18 mouse cellular contexts compared by ENCODE assay signal in genomic region chr6:35265580-35266278, GRCm38 (mm10). TPM values are rescaled to one million over a fixed set of nuclear protein-coding genes. Genes with fewer than 3 reads are reported as not detected.
DNase-seq lines count a peak whose midpoint lies in the region; ATAC-seq lines count a peak whose summit lies in the region.
"Had no signal": no experiment of that assay in that cellular context is flagged by ENCODE, and none has a peak within 500 bp of the region (broad histone marks: within the 10 kb centered on the region; RNA-seq: fewer than 3 reads in every experiment).

No protein-coding gene starts in this region.

- no peak overlapping the region for H3K4me2 ChIP-seq in embryonic facial prominence, embryonic 12.5 days (replicated peaks)
- no peak overlapping the region for H3K4me2 ChIP-seq in heart, embryonic 16.5 days (ENCODE audit: low read depth, low read length)
- H3K4me2 ChIP-seq in limb, embryonic 15.5 days = no peak overlapping the region
- H3K4me2 ChIP-seq: midbrain, embryonic 13.5 days; stomach, embryonic 15.5 days had no signal

- H3K4me1 ChIP-seq in embryonic facial prominence, embryonic 12.5 days = no peaks in the 10 kb centered on the region
- H3K4me1 ChIP-seq in embryonic facial prominence, embryonic 10.5 days = no peaks in the 10 kb centered on the region
- peaks cover under 1% of the 10 kb centered on the region for H3K4me1 ChIP-seq in heart, embryonic 16.5 days (ENCODE audit: control insufficient read depth, insufficient read depth, low read length)
- H3K4me1 ChIP-seq in limb, embryonic 15.5 days = peaks cover 13% of the 10 kb centered on the region; the same call in 1 of the 2 replicates
- H3K4me1 ChIP-seq: midbrain, embryonic 13.5 days; stomach, embryonic 15.5 days had no signal

- H3K9ac ChIP-seq in embryonic facial prominence, embryonic 12.5 days = no peak overlapping the region
- H3K9ac ChIP-seq in heart, embryonic 16.5 days (ENCODE audit: low read length) = no peak overlapping the region
- H3K9ac ChIP-seq in limb, embryonic 15.5 days = no peak overlapping the region
- H3K9ac ChIP-seq: midbrain, embryonic 13.5 days; stomach, embryonic 15.5 days had no signal

- ATAC-seq in embryonic facial prominence, embryonic 12.5 days (ENCODE audit: insufficient number of reproducible peaks, insufficient read depth, low FRiP score, low TSS enrichment) = no peak
- peak; percentile 57 for ATAC-seq in heart, embryonic 16.5 days (replicated peaks; ENCODE audit: extremely low read depth, insufficient read depth, low FRiP score)
- peak; percentile 64 for ATAC-seq in limb, embryonic 15.5 days (ENCODE audit: insufficient number of reproducible peaks, low FRiP score, low TSS enrichment, low read depth)
- ATAC-seq in inflammation-experienced regulatory T-cells, adult 6 months = no peak
- ATAC-seq: midbrain, embryonic 13.5 days had no signal

- no peak overlapping the region for H3K4me3 ChIP-seq in embryonic facial prominence, embryonic 12.5 days
- H3K4me3 ChIP-seq in embryonic facial prominence, embryonic 10.5 days = no peak overlapping the region
- no peak overlapping the region for H3K4me3 ChIP-seq in heart, embryonic 16.5 days (ENCODE audit: low read length)
- H3K4me3 ChIP-seq in limb, embryonic 15.5 days = no peak overlapping the region
- H3K4me3 ChIP-seq: midbrain, embryonic 13.5 days; stomach, embryonic 15.5 days had no signal

- H3K9me3 ChIP-seq in embryonic facial prominence, embryonic 12.5 days = no peaks in the 10 kb centered on the region
- H3K9me3 ChIP-seq in embryonic facial prominence, embryonic 10.5 days = no peaks in the 10 kb centered on the region; the same call in 1 of the 2 replicates
- H3K9me3 ChIP-seq in heart, embryonic 16.5 days (replicated peaks; ENCODE audit: control insufficient read depth, low read length) = no peaks in the 10 kb centered on the region
- H3K9me3 ChIP-seq in limb, embryonic 15.5 days = no peaks in the 10 kb centered on the region
- H3K9me3 ChIP-seq: stomach, embryonic 15.5 days had no signal

- WGBS in embryonic facial prominence, embryonic 12.5 days = 81% methylated on average over 15 of the region's 15 CpGs
- 85% methylated on average over 15 of the region's 15 CpGs for WGBS in embryonic facial prominence, embryonic 10.5 days
- WGBS in heart, embryonic 16.5 days = 70% methylated on average over 15 of the region's 15 CpGs
- WGBS in limb, embryonic 15.5 days = 52% methylated on average over 15 of the region's 15 CpGs

- peak overlapping the region; percentile 61; the same call in 1 of the 2 replicates for H3K27ac ChIP-seq in embryonic facial prominence, embryonic 12.5 days
- H3K27ac ChIP-seq in embryonic facial prominence, embryonic 10.5 days (replicated peaks) = no peak overlapping the region
- H3K27ac ChIP-seq in heart, embryonic 16.5 days (ENCODE audit: low read length) = peak overlapping the region; percentile 17; the same call in 1 of the 2 replicates
- H3K27ac ChIP-seq in limb, embryonic 15.5 days = peak overlapping the region; percentile 89
- H3K27ac ChIP-seq: midbrain, embryonic 13.5 days; stomach, embryonic 15.5 days had no signal

- DNase-seq in embryonic facial prominence, embryonic 10.5 days (ENCODE audit: low spot score) = no peak
- DNase-seq in heart, adult 9 months (ENCODE audit: low spot score in 2 of 2) = no peak
- peak; percentile 25 to 39 for DNase-seq in kidney, postnatal 4 days
- no peak for DNase-seq in kidney, postnatal 25 days
- DNase-seq: adrenal gland, postnatal 10 days; cerebellum, adult 9-11 months; gastrocnemius, postnatal 10 days; kidney, postnatal 14 days; liver; lung, adult 18-20 months; lung, postnatal 14 days; thymus, adult 2 months had no signal

- peaks cover 26% of the 10 kb centered on the region for H3K36me3 ChIP-seq in embryonic facial prominence, embryonic 12.5 days
- peaks cover 43% of the 10 kb centered on the region for H3K36me3 ChIP-seq in embryonic facial prominence, embryonic 10.5 days (replicated peaks)
- H3K36me3 ChIP-seq in heart, embryonic 16.5 days (ENCODE audit: control insufficient read depth, insufficient read depth) = peaks cover 10% of the 10 kb centered on the region
- peaks cover 26% of the 10 kb centered on the region for H3K36me3 ChIP-seq in limb, embryonic 15.5 days

- H3K27me3 ChIP-seq in embryonic facial prominence, embryonic 12.5 days = no peaks in the 10 kb centered on the region
- H3K27me3 ChIP-seq in embryonic facial prominence, embryonic 10.5 days (replicated peaks; ENCODE audit: low read depth, poor library complexity, severe bottlenecking) = no peaks in the 10 kb centered on the region
- no peaks in the 10 kb centered on the region for H3K27me3 ChIP-seq in heart, embryonic 16.5 days (ENCODE audit: control insufficient read depth, insufficient read depth, low read length)
- H3K27me3 ChIP-seq in limb, embryonic 15.5 days = no peaks in the 10 kb centered on the region
- H3K27me3 ChIP-seq: midbrain, embryonic 13.5 days; stomach, embryonic 15.5 days had no signal

RNA-seq across cellular contexts. Expression of gene Slc13a4, which starts 42.2 kb away (rescaled TPM):
- 0.57 and 0.59 TPM in 2 replicates for polyA plus RNA-seq in embryonic facial prominence, embryonic 12.5 days (2016; fragmentation: Nextera tagmentation; extraction: Ambion mirVana)
- 0.50 and 0.57 TPM in 2 replicates for polyA plus RNA-seq in embryonic facial prominence, embryonic 10.5 days (2016; fragmentation: Nextera tagmentation; extraction: Ambion mirVana)
- polyA plus RNA-seq in heart, embryonic 16.5 days (2015; fragmentation: Nextera tagmentation; extraction: Ambion mirVana) = 0.50 and 0.54 TPM in 2 replicates
- 0.12 and 0.20 TPM in 2 replicates for polyA plus RNA-seq in limb, embryonic 15.5 days (2015; fragmentation: Nextera tagmentation; extraction: Ambion mirVana)
- polyA plus RNA-seq in inflammation-experienced regulatory T-cells, adult 6 months (2017; shearing (Covaris generic)) = under 1 TPM in 1 of 3 experiments, not detected in 2; 0.19 TPM

Comparison
In these comparisons a context has a peak if more than half of its experiments do, and no peak if none do; other contexts are left out.
1. DNase-seq: peak in kidney, postnatal 4 days (2 of 2); none in embryonic facial prominence, embryonic 10.5 days (single experiment), heart, adult 9 months (0 of 2) and kidney, postnatal 25 days (0 of 2).
2. ATAC-seq: peak in heart, embryonic 16.5 days (single experiment) and limb, embryonic 15.5 days (single experiment); none in embryonic facial prominence, embryonic 12.5 days (single experiment) and inflammation-experienced regulatory T-cells, adult 6 months (single experiment).